Mouse (Mus musculus) brain, embryonic 18.5 days (tissue): ENCODE data around the gene Zmiz2.
A peak's percentile ranks its signal among the peaks of the same experiment; 100 is the strongest.
"Not testable (repeated sequence)": the region's sequence is repeated elsewhere in the genome, so short reads cannot be mapped to it uniquely, and the experiment has no call there.

Experiments used
- DNase-seq: peaks from one replicate; pipeline ENCODE4 v3.0.0-alpha.2; 2012; ENCODE audit warnings: low read depth, low spot score

The Zmiz2 gene

GRCm38 (mm10) chr11:6398141-6398540 lies 9.3 kb downstream of the Zmiz2 start:
- no peak for DNase-seq

GRCm38 (mm10) chr11:6402515-6403510 lies 13.9 kb downstream of the Zmiz2 start:
- DNase-seq = no peak

DNA sequence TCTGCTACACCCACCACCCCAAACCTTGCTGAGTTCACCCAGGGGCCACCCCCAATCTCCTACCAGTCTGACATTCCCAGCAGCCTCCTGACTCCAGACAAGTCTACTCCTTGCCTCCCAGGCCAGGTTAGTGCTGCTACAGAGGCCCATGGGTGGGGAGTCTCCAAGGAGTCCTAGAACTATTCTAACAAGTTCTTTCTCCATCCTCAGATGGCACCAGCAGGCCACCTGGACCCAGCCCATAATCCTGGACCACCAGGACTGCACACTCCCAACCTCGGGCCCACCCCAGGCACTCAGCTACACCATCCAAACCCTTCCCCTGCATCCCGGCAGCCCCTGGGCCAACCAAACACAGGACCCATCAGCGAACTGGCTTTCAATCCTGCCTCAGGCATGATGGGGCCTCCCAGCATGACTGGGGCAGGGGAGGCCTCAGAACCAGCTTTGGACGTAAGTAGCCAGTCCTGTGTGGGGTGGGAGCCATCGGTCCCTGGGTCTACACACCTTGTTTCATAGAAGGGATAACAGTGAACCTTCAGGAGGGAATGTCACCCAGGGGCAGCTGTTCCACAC lies 15.0 kb downstream of the Zmiz2 start:
- no peak for DNase-seq

GRCm38 (mm10) chr11:6404699-6405566 lies 16.1 kb downstream of the Zmiz2 start:
- DNase-seq = no peak

GRCm38 (mm10) chr11:6405591-6406081 lies 16.8 kb downstream of the Zmiz2 start:
- no peak for DNase-seq

DNA sequence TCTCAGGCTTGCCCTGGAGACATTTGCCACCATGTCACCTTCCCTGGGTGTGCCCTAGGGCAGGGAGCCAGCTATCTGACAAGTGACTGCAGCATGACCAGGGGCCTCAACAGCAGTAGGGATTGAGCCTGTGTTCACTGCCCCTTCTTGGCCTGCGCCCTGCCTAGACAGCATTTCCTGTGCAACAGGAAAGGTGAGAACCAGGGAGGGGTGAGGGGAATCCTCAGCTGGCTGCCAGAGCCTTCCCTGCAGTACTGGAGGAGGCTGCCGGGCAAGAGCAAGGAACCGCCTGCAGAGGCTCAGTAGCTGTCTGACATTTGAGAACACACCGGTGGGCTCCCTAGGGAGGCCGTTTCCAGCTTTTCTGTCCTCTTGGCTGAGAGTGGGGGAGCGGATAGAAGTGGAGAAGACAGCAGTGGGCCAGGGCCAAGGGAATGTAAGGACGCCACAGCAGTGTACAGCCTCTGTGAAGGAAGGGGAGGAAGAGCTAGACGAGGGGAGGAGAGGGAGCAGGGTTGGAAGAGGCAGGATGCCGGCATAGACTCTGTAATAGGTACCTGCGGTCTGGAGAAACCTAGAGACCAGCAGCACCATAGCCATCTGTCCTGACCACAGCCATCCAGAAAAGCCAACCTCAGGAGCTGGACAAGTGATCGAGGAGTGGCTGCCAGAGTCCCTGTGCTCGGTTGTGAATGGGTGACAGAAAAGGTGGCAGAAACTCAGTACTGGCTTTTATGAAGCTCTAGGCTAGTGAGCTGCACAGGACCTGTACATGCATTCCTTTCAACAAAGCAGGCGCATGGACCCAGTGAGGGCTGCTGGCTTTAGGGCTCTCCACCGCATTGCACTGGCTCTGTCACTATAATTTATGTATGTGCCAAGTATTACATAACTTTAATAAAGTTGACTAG lies 17.6 kb downstream of the Zmiz2 start:
- no peak for DNase-seq

GRCm38 (mm10) chr11:6407162-6407621 lies 18.3 kb downstream of the Zmiz2 start:
- DNase-seq = no peak

- no peak for DNase-seq
Measured at GRCm38 (mm10) chr11:6410050-6410602, 21.3 kb downstream of the Zmiz2 start.

DNA sequence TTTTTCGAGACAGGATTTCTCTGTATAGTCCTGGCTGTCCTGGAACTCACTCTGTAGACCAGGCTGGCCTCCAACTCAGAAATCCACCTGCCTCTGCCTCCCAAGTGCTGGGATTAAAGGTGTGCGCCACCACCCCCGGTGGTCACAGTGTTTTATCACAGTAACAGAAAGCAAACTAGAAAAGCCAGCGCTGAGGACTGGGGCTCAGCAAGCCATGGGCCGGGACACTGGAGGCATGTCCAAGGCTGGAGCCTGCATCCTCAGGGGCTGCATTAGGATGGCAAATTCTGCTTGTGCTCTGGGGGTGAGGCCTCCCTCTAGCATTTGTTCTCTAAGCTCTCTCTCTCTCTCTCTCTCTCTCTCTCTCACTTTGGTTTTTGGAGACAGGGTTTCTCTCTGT lies 21.9 kb downstream of the Zmiz2 start:
- not testable (repeated sequence) for DNase-seq

DNA sequence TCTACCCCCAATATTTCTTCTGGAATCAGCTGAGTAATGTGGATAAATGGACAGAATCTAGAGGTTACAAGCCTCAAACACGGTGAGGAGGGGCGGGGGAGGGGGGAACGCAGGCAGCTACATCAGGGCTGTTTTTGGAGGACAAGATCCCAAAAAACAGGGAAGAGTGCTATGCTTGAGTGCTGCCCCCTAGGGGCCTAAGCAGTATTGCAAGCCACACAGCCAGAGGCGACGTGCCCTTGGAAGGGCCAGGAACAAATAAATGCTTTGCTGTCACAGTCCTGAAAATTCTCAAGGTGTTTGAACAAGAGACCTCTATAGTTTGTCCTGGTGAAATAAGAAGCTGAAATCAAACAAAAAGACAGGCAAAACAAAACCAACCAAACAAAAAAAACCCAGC lies 22.8 kb downstream of the Zmiz2 start:
- DNase-seq = no peak

- no peak for DNase-seq
Measured at GRCm38 (mm10) chr11:6413264-6413663, 24.4 kb downstream of the Zmiz2 start.

DNA sequence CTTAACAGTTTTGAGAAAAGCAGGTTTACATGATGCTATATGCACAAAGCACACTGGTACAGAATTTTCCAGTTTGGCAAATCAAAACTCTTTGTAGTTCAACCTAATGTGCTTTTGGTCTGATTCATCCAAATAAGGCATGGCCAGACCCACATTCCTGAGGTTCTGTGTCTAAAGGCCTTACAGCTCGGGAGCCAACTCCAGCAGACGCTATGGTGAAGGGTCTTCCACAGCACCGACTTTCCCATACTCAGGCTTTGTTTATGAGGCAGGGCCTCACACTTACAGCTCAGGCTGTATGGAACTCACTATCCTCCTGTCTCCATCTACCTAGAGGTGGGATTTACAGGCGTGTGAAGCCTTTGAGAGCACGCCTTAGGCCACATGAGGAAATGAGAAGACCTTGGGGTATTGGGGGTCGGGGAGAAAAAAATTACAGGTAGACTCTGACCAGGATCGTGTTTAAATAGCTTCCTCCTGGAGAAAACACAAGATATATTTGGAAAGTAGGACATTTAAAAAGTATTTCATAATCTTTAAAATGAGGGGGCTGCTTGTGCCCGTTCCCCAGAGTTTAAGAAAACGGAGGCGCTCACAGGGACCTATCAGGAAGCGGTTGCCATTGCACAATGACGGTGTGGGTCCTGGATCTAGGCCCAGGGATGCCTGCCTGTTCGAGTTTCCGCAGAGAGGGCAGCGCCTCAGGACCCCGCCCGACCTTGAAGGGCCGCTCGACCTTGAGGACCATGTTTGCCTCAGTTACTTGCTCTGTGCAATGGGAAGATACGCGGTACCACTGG lies 26.1 kb downstream of the Zmiz2 start, which contains the start of gene Ppia:
TSS of gene Ppia (plus strand) at position 693 of the 800 bp plus-strand sequence.
- no peak for DNase-seq

DNA sequence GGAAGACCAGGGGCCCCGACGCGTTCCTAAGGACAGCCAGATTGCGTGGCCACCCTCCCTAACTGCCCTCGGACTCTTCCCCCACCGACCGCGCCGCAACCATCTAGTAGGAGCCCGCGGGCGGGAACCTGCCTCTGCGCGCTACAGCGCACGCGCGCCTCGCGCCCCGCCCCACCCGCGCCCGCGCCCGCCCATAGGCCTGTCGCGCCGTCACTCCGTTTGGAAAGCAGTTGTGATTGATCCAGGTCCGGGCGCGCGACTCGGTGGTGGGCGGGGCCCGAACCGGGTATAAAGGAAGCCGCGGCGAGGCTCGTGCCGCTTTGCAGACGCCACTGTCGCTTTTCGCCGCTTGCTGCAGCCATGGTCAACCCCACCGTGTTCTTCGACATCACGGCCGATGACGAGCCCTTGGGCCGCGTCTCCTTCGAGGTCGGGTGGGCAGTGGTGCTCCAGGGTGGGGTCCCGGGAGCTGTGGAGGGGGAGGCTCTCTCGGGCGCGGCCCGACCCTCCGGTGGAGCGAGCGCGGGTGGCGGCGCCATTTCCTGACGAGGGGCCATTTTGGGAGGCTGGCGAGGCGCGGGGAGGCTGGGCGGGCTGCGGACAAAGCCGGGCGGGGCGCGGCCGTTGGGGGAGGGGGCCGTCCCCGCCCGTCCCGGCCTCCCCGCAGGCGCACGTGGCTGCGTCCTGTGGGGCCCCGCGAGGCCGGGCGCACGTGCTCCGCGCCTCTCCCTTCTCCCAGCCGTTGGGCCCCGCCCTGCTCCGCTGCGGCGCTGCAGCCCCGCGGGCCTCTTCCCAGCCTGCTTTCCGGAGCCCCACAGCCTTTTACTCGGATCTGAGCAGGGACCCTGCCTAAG lies 26.9 kb downstream of the Zmiz2 start:
- DNase-seq = peak; percentile 89

DNA sequence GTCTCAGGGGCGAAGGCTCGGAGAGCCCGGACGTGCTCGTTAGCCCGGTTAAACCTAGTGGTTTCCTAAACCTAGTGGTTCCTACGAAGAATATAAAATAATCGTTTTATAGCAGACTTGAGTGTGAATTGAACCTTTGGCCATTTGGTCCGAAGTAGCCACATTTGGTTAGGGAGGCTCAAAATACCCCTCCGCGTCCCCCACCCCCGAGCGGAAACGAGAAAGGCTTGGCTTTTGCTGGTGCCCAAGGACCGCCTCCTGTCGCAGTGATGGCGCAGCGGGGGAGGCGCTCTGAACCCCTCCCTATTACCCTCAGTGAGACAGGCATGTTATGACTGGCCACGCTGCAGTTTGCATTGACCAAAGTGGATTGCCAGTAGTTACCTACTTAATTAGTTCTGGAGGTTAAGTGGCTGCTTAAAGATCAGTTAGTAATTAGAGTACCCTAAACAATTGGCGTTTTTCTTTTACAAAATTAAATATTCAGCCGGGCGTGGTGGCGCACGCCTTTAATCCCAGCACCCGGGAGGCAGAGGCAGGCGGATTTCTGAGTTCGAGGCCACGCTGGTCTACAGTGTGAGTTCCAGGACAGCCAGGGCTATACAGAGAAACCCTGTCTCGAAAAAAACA lies 27.6 kb downstream of the Zmiz2 start:
- peak; percentile 64 for DNase-seq

GRCm38 (mm10) chr11:6417069-6417468 lies 28.2 kb downstream of the Zmiz2 start:
- no peak for DNase-seq

- DNase-seq = no peak
Measured at GRCm38 (mm10) chr11:6417490-6417889, 28.6 kb downstream of the Zmiz2 start.

- no peak for DNase-seq
Measured at GRCm38 (mm10) chr11:6418751-6419150, 29.9 kb downstream of the Zmiz2 start.

DNA sequence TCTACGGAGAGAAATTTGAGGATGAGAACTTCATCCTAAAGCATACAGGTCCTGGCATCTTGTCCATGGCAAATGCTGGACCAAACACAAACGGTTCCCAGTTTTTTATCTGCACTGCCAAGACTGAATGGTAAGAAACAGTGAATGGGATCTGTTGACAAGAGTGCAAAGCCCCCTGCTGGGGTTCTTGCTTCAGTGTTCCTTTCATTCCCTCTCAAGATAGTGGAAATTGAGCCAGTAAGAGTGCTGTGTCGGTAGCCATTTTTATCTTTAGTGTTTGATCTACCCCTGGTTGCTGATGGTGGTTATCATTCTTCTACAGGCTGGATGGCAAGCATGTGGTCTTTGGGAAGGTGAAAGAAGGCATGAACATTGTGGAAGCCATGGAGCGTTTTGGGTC lies 30.3 kb downstream of the Zmiz2 start:
- DNase-seq = not testable (repeated sequence)
